Mouse (Mus musculus): ENCODE data around the gene Fam166b.

The Fam166b gene

DNA sequence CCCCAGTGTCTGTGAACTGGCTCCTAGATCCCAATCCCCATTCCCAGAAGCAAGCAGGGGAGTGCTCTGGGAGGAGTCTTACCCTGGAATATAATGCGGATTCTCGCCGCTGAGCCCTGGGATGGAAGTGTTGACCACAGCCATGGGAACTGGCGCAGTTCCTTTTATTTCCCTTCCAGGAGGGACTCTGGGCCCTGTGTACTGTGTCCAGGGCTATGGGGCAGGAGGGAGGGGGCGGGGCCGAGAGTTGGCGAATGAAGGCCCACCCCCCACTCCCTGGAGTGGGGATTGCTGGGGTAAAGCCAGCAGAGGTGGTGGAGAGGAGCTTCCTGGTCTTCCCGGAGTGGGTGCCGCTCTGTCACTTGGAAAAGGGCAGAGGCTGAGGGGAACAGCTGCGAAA, at the start of gene Fam166b:
Fam166b (minus strand) TSS at position 189 of the 400 bp plus-strand sequence.
- DNase-seq (ENCODE audit: low read depth) = no peak

DNA sequence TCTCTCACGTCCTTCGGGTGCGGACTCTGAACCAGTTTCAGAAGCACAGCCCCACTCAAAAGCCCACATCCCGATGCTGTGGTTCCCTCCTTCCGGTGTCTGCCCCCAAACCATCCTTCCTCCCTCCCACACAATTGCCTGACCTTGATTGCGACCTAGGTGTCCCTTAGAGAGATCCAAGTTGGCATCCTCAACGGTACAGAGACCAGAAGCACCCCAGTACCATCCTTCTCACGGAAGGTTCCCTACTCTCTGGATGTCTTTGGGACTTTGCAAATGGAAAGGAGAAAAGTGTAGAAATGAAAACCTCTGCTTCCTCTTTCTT, 49.6 kb upstream of the Fam166b start:
- no peak for DNase-seq (ENCODE audit: low read depth)

DNA sequence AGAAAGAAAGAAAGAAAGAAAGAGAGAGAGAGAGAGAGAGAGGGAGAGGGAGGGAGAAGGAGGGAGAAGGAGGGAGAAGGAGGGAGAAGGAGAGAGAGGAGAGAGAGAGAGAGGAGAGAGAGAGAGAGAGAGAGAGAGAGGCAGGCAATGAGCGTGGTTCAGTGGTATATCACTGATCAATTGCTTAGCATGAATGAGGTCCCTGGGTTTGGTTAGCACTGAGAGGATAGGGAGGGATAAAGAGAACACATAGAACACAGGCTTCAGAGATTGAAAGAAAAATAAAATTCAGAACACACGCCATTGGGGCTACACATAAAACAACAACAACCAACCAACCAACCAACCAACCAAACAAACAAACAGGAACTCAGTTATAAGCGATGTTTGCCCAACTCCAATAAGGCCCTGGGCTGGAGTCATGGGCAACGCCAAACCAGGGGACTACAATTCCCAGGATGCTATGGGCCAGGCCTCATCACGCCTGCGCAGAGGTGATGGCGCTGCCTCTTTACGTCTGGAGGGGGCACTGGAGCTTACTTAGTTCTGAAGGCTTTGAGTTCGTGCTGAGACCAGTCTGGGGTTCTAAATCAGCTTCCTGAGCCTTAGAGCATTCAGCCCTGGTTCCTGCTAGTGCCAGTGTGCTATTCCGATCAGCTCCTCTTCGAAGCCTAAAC, 49.1 kb upstream of the Fam166b start:
- DNase-seq (ENCODE audit: low read depth) = peak; percentile 94

DNA sequence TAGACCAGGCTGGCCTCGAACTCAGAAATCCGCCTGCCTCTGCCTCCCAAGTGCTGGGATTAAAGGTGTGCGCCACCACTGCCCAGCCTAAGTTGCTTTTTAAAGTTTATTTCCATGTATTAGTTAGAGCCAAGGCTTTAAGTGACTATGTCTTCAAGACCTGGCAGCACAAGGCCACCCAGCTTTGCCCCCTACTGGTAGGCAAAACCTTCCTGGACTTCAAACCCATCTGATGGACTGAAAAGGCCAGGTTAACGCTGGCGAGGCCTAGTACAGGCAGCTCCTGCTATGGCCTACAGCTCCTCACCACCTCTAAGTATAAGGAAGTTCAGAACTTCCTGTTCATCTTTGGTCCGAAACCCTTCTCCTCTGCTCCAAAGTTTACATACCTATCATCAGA, 47.7 kb upstream of the Fam166b start:
- DNase-seq (ENCODE audit: low read depth) = peak; percentile 68

DNA sequence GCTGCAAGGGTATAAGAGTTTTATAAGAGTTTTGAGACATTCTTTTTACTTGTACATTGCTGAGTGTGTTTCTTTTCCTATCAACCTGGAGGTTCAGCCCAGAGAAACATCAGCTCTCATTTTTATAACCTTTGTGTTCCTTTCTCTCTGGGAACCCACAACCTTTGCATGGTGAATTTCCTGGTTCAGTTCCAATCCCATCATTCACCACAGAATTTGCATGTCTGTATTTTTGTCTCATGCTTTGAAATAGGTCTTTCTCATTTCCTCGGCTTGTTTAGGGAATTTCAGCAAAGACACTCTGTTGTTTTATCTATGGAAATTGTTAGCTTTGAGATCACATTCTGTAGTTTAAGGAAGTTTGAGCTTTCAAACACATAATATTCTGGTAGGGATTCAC, 44.7 kb upstream of the Fam166b start:
- DNase-seq (ENCODE audit: low read depth) = no peak

DNA sequence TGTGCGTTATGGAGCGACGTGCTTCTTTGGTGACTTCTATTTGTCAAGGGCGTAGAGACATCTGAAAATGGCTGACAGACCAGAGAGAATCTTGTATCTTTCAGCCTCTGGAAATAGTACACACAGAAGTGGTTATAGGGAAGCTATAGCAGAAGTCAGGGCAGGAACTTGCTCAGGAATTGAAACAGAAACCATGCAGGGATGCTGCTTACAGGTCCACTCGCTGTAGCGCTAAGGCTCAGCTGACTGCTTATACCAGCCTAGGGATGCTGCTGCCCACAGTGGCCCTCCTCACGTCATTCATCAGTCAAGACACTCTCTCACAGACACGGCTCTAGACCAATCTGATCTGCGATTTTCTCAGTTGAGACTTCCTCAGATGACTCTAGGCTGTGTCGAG, 41.4 kb upstream of the Fam166b start:
- DNase-seq (ENCODE audit: low read depth) = no peak

DNA sequence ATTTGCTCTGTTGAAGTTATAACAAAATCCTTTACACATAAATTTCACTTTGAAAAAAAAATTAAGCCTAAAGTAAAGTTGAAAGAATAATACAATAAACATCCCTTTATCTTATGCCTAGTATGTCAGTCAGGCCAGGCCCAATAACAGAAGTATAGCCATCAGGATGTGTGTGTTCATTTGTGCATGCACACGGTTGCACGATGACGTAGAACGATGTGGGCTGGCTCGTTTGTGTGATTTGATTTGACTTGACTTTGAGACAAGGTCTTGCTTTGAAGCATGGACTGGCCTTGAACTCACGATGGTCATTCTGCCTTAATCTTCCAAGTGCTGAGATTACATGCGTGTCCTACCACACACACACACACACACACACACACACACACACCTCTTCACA, 37.9 kb upstream of the Fam166b start:
- no peak for DNase-seq (ENCODE audit: low read depth)

DNA sequence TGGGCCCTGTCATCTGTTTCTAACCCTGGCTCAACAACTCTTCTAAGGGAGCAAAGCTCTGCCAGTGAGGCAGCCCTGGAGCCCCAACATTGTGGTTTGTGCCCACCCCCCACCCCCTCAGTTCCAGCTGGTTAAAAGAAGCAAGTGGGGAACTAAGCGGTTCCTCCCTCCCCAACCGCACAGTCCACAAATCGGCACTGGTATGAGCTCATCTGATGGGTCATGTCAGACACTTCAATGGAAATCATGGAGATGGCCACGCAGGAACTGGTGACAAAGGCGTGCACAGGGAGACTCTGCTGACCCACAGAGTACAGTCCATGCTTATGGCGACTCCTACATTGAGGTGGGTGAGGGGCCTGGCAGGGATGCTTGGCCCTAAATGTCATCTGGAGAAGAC, 37.0 kb upstream of the Fam166b start:
- no peak for DNase-seq (ENCODE audit: low read depth)

DNA sequence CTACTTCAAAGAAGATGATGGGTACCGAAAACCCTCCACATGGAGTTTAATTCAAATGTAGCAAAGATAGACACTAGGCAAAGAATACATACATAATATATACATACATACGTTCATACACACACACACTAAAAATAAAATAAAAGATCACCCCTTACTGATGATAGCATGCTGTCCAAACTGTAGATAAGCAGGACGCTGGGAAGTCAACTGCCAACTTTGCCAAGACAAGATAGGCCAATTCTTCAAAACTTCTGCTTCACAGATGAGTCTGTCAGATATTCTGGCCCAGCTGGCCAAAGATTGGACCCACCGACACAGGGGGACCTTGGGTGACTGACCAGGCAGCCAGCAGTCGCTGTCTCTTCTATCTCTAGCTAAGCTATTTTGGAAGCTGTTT, 34.2 kb upstream of the Fam166b start:
- no peak for DNase-seq (ENCODE audit: low read depth)

DNA sequence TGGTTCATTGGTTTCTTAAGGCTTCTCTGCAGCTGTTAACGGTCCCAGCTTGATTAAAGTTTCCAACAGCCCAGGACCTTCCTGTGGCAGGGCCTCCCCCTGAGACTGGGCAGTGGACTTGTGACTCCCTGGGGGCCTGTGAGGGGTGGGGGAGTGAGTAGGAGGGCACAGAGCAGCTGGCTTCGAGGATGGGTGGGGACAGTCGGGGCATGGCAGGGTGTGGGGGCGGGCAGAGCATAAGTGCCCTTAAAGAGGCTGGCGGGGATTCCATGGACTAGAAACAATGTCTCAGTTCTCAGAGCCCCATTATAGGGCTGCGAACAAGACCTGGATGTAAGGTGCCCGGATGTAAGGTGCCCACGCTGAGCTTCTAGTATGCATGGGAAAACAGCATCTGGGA, 28.2 kb upstream of the Fam166b start:
- peak; percentile 57 for DNase-seq (ENCODE audit: low read depth)

DNA sequence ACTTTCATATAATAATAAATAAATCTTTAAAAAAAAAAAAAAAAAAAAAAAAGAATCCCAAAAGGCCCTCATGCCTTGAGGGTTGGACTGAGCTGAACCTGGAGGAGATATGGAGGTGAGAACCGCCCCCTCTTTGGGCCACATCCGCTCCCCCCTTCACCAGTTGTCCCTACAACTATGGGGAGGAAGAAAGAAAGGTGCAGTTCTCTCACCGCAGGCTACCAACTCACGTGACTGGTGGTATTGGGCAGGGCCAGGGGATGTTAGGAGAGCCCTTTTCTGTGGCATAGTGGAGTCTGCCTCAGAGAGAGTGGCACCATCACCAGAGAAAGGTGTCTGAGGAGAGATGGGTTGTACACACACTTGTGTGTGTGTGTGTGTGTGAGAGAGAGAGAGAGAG, 27.5 kb upstream of the Fam166b start:
- DNase-seq (ENCODE audit: low read depth) = peak; percentile 83

DNA sequence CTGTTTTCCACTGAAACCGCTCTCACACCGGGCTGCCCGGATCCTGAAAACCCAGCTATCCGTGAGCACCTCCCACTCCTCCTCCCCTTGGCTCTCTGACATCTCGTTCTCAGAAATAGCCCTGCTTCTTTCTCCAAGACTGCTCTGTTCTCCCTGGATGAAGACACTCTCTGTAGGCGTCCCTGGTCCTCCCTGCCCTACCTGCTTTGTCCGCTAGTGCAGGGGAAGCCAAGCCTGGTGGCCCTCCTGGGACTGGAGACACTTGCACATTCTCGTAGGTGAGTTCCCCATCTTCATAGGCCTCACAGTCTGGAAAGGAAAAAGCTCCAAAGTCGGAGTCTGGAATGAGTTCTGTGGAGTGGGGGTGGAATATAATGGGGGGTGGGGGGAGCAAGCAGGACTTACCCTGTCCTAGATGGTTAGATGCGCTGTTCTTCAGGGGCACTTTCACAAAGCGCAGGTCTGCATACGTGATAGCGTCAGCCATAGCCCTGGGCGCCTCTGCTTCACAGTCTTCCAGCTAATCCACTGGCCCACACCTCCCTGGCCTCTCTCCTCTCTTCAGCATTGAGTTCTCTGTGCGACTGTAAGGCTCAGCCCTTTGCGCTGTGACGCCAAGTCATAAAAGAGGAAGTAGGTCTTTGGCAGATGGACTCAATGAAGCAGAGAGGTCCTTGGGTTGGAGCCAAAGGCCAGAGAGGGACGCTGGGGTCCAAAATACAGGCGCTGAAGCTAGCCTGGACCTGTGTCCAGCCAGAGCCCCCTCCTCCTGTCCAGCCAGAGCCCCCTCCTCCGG, 25.3 kb upstream of the Fam166b start, which contains the start of gene Cd72:
Cd72 (minus strand) TSS at position 588 of the 796 bp plus-strand sequence.
- DNase-seq (ENCODE audit: low read depth) = peak; percentile 48

DNA sequence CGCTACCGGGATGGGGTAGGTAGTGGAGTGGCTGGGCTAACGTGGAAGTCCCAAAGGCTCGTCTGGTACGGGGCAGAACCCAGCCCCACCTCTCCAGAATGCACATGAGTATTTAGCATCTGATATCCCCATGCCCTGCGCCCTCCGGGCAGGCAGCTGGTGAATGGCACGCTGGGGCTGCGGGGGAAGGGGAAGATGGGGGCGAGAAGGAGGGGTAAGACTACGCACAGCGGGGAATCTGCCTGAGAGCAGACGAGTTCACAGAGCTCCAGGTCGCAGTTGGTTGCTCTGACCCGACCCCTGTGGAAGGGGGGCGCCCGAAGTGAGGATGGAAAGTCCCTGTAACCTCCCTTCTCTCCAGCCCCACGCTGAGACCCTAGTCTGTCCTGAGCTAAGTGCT, 24.5 kb upstream of the Fam166b start:
- peak; percentile 45 for DNase-seq (ENCODE audit: low read depth)

DNA sequence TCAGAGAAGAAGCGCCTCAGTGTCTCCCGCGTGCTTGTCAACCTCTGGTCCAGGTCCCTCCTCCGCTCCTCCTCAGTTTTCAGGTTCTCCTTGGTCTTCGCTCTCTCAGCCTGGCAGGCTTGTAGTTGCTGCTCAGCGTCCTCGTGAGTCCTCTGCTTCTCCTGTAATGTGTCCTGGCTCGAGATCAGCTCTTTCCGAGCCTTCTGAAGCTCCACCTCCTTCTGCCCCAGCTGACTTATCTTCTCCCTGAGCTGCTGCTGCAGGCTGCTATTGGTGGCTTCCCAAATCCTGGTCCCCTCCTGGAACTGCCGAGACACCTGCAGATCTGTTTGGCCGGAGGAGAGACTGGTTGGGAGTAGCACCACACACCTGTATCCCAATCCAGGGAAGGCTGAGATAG, 23.4 kb upstream of the Fam166b start:
- no peak for DNase-seq (ENCODE audit: low read depth)

DNA sequence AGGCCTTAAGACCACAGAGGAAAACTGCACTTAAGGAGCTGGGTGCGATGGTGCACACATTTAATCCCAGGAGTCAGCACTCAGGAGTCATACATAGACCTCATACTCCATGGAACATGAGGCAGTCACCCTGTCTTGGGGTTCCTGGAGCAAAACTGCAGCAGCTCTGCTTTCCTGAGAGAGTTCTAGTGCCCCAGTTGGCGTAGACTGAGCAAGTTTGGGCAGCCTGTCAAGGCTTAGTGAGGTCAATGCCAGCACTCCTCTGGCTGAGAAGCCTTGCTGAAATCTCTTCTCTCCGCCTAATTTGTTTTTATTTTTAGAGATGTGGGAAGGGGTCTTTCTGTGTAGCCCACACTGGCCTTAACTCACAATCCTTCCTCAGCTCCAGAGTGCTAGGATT, 19.6 kb upstream of the Fam166b start:
- DNase-seq (ENCODE audit: low read depth) = no peak

DNA sequence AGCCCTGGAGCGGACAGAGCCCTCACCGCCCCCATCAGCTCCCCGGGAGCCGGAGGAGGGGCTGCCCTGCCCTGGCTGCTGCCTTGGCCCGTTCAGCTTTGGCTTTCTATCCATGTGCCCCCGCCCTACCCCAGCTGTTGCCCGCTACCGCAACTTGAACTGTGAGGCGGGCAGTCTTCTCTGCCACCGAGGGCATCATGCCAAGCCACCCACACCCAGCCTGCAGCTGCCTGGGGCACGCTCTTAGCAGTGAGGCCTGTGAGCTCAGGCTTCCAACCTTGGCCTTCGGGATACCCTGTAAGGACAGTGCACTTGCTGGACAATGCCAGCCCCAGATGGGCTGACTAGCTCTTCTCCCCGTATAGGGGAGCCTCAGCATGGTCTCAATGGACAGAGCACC, 18.3 kb upstream of the Fam166b start:
- no peak for DNase-seq (ENCODE audit: low read depth)

DNA sequence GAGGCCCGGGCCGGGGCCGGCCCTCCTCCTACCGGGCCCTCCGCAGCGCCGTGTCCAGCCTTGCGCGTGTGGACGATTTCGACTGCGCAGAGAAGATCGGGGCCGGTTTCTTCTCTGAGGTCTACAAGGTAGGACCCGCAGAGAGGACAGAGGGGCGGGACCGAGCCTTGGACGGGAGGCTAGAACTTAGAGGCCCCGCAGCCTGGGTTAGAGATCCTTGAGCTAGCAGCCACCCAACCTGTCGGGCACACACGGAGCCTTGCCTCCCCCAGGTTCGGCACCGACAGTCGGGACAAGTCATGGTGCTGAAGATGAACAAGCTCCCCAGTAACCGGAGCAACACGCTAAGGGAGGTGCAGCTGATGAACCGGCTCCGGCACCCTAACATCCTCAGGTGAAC, 14.6 kb upstream of the Fam166b start:
- DNase-seq (ENCODE audit: low read depth) = peak; percentile 53

DNA sequence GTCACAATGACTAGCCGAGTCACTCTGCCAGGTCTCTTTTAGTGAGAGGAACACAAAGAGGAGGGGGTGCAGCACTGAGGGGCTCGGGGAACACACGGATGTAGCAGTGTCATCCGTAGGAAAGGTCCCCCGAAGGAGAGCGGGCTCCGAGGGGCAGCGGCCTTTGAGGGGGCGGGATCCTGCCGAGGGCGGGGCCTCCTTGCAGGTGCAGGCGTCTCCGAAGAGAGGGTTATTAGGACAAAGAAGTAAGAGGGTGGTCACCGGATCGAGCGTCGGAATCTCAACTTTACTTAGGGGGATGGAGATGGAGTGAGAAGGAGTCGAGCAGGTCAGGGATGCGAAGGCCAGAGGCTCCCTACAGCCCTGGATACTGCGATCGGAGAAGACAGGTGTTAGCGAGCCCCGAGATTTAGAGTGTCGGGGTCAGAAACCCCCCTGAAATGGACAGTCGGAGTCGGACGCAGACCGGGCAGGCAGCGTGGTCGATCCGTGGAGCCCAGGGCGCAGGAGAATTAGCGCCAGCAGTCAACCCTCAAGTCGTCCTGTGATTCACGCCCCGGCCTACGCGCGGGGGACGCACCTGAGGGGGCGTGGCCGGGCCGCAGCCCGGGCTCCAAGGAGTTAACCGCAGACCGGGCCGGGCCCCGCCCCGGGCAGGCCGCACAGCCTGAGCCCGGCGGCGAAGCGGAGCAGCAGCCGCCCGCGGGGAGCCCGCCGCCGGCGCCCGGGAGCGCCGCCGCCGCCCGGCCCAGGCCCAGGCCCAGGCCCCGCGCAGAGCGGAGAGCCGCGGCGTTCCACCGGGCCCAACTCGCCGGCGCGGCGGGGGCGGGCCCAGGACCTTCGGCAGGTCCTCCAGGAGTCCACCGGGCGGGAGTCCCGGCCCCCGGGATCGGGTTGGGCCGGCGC, 13.8 kb upstream of the Fam166b start:
- DNase-seq (ENCODE audit: low read depth) = peak; percentile 81

DNA sequence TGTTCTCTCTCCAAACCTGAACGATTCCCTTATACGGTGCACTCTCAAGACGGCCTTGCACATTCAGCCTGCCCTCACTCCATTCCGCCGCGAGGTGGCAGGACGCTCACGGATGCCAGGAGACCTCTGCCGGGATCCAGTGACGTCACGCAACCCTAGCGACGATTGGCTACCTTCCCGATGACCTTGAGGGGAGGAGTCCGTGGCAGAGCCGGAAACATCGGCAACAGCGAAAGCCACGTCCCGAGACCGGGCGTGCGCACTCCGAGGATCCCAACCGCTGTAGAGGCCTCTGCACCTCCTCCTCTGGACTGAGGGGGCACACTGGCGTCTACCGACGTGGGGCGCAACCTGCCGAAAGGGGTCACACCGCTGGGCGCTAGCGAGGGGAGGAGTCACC, 13.1 kb upstream of the Fam166b start:
- DNase-seq (ENCODE audit: low read depth) = peak; percentile 100

DNA sequence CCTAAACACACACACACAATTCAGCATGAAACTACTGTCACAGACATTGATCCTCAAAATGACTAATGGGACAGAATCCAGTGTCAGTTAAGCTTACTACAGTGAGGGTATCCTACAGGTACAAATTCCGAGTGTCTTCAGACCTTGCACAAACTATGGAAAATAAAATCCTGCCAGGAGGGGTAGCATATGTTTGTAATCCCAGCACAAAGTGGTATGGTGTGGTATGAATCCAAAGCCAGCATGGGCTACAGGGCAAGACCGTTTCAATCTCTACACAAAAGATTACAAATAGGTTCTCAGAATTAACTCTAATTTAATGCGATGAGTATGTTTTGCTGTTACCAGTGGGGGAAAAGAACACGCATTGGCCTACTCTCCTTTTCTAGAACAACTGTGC, 12.7 kb upstream of the Fam166b start, which contains the start of gene Tesk1:
Tesk1 (plus strand) TSS at position 301 of the 400 bp plus-strand sequence.
- no peak for DNase-seq (ENCODE audit: low read depth)

DNA sequence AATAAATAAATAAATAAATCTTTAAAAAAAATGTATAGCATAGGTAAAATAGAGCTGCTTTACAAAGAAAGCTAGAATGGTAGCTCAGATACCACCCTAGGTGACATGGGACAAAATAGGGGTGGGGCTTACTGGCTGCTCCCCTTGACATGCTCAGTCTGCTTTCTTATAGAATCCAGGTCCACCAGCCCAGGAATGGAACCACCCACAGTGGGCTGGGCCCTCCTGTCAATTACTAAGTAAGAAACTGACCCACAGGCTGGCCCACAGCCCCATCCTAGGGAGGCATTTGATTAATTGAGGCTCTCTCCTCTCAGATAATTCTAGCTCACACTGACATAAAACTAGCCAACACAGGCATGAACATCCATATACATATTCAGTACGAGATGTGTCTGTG, 3.9 kb upstream of the Fam166b start:
- no peak for DNase-seq (ENCODE audit: low read depth)

DNA sequence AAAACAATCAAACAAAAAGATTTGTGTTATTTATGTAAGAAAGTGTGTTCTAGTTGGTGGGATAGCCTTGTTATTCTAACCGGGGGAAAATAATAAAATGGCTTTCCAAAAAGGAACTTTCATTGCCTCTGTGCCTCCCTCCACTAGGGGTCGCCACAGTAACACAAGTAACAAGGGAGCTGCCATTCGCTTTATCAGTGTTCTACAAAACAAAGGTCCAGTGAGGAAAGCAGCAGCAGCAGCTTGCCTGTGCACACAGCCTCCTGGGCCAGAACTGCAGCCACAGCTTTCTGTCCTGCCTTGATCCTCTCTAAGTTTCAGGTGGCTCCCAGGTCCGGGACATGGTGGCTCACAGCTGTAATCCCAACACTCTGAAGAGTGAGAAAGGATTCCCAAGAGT, 2.8 kb upstream of the Fam166b start:
- DNase-seq (ENCODE audit: low read depth) = peak; percentile 90

Data from naive thymus-derived CD4-positive, alpha-beta T cell, adult 2 months (primary cell).